Mouse (Mus musculus): ENCODE results near the gene Mcm10. TPM values are rescaled to one million over a fixed set of nuclear protein-coding genes. Genes with fewer than 3 reads are reported as not detected.

Mcm10 gene
- polyA plus RNA-seq, 1 experiment: 2.0 TPM

DNA sequence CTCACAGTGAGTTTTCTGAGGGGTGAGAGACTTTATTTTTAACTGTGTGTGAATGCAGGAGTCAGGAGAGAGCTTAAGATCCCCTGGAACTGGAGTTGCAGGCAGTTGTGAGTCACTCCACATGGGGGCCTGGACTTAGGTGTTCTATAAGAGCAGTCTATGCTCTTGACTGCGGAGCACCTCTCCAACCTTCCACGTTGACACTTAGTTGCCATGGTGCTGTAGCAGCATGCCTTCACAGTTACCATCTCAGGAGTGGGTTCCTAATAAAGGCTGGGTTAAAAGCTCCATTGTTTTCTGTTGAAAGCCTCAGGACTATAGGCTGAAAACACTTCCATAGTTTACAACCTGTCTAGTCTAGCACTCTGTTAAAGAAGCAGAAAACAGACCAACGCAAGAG is 24.8 kb upstream of the Mcm10 start:
- H3K27me3 ChIP-seq (ENCODE audit: control insufficient read depth, insufficient read depth, low read length): no peaks in the 10 kb centered on the region
- DNase-seq: no peak
- peaks cover 18% of the 10 kb centered on the region for H3K4me1 ChIP-seq (ENCODE audit: control insufficient read depth, insufficient read depth, low read length)
- H3K4me3 ChIP-seq (replicated peaks; ENCODE audit: insufficient read depth, low read depth, low read length): no peak overlapping the region
- WGBS: 79% methylated on average over 3 of the region's 3 CpGs
- H3K27ac ChIP-seq (ENCODE audit: insufficient read depth, low read length): no peak overlapping the region
- TF ChIP-seq POLR2A (IDR thresholded peaks at IDR 0.05; ENCODE audit: borderline replicate concordance, insufficient read depth, low read length) (no peak), CTCF (IDR thresholded peaks at IDR 0.05; ENCODE audit: borderline replicate concordance, insufficient read depth, low read depth, low read length) (no peak)

DNA sequence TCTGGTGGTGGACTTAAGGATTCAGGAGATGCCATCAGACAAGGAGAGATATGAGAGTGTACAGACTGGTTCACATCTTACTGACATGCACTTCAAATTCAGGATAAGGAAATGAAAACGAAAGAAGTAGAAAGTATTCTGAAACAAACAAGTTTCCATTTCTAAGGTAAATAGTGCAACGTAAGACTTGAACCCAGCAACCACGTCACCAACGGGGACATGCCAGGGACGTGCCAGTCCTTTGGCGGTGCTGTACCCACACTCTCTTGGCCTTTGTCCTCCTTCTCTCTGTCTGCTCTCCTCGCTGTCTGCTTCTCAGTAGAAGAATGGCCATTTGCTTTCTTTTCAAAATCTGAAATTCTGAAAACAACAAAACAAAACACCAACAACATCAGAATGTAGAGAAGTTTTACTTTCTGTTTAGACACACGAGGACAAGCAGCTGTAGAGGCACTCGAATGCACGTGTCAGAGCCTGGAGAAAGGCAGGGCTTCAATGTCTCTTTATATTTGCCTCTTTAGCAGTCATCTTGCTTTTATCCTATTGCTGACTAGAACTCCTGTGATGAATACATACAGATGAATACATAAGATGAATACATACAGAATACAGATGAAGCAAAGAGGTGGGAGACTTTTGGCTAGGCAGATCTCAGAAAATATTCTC is 24.0 kb upstream of the Mcm10 start:
- WGBS: 92% methylated on average over 10 of the region's 10 CpGs
- DNase-seq: no peak
- Histone ChIP-seq H3K4me1 (ENCODE audit: control insufficient read depth, insufficient read depth, low read length) (peaks cover 18% of the 10 kb centered on the region), H3K27ac (ENCODE audit: insufficient read depth, low read length) (no peak overlapping the region), H3K4me3 (replicated peaks; ENCODE audit: insufficient read depth, low read depth, low read length) (no peak overlapping the region), H3K27me3 (ENCODE audit: control insufficient read depth, insufficient read depth, low read length) (no peaks in the 10 kb centered on the region)
- TF ChIP-seq CTCF (IDR thresholded peaks at IDR 0.05; ENCODE audit: borderline replicate concordance, insufficient read depth, low read depth, low read length): no peak
- no peak for TF ChIP-seq POLR2A (IDR thresholded peaks at IDR 0.05; ENCODE audit: borderline replicate concordance, insufficient read depth, low read length)

DNA sequence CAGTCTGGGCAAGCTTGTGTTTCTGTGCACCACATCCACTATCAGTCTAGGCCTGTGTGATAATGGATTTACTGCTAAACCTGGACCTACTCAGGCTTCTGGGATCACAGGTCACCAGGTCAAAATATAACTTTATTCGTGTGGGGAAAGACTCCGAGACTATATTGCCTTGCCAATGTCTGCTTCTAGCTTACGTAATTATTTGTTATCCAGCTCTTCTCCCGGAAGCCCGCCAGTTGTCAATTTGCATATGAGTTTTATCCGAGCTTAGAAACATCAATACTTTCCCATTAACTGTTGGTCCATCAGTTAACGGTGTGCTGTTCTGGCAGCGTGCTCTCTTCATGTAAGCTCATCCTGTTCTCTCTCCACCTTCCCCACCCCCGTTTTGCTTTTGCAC is 22.6 kb upstream of the Mcm10 start:
- WGBS: 91% methylated on average over 9 of the region's 9 CpGs
- Histone ChIP-seq H3K27me3 (ENCODE audit: control insufficient read depth, insufficient read depth, low read length) (no peaks in the 10 kb centered on the region), H3K4me3 (replicated peaks; ENCODE audit: insufficient read depth, low read depth, low read length) (no peak overlapping the region), H3K27ac (ENCODE audit: insufficient read depth, low read length) (no peak overlapping the region), H3K4me1 (ENCODE audit: control insufficient read depth, insufficient read depth, low read length) (peaks cover 18% of the 10 kb centered on the region)
- DNase-seq: no peak
- TF ChIP-seq CTCF (IDR thresholded peaks at IDR 0.05; ENCODE audit: borderline replicate concordance, insufficient read depth, low read depth, low read length) (no peak), POLR2A (IDR thresholded peaks at IDR 0.05; ENCODE audit: borderline replicate concordance, insufficient read depth, low read length) (no peak)

DNA sequence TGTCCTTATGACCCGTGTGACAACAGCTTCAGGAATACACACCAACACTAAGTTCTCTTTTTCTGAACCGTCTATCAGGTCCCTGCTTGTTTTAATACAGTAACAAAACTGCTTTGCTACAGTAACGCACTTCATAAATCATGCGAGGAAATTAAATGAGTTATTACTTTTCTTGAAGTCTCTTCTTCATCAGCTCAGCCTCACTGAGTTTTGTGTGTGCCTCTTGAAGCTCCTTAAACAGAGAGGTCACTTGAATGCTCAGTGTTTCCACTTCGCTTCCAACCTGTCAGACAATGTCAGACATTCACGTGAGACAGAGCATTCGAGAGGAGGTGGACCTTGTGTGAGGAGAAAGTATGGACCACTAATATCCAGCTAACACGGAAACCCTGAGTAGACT is 22.2 kb upstream of the Mcm10 start:
- Histone ChIP-seq H3K27ac (ENCODE audit: insufficient read depth, low read length) (no peak overlapping the region), H3K27me3 (ENCODE audit: control insufficient read depth, insufficient read depth, low read length) (no peaks in the 10 kb centered on the region), H3K4me3 (replicated peaks; ENCODE audit: insufficient read depth, low read depth, low read length) (no peak overlapping the region), H3K4me1 (ENCODE audit: control insufficient read depth, insufficient read depth, low read length) (peaks cover 17% of the 10 kb centered on the region)
- no peak for DNase-seq
- WGBS: 97% methylated on average over 8 of the region's 8 CpGs
- TF ChIP-seq CTCF (IDR thresholded peaks at IDR 0.05; ENCODE audit: borderline replicate concordance, insufficient read depth, low read depth, low read length): no peak
- no peak for TF ChIP-seq POLR2A (IDR thresholded peaks at IDR 0.05; ENCODE audit: borderline replicate concordance, insufficient read depth, low read length)

DNA sequence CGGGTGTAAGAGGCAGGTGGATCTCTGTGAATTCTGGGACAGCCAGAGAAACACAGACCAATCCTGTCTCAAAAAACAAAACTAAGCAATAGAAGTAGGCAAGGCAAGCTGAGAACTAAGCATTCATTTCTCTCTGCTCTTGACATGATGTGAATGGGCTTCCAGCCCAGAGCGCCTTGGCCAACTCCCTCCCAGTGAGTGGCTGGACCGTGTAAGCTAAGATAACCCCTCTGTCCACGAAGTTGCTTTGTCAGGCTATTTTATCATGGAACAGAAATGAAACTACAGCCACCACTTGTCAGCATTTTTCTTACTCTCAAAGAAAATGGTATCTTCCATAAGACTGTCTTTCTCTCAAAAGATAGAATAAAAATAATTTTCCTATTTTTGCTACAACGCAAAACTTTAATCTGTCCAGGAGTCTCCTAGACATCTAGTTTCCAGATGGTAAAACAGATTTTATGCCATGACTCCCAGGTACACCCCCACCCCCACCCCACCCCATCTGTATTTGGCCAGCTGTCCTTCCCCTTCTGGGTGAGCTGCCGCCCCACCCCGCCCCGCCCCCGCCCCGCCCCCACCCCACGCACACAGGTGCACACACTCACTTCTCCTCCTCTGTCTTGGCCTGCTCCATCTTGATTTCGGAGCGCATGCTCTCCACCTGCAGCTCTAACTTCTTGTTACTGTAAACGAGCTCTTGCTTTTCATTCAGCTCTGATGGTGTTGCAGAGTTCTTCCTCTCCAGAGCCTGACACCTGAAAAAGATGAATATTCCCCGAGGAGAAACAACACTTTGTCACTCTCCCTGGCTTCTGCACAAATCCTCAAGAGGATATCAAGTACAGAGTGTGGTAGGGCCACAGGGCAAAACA is 21.2 kb upstream of the Mcm10 start:
- 49% methylated on average over 15 of the region's 15 CpGs for WGBS
- TF ChIP-seq POLR2A (IDR thresholded peaks at IDR 0.05; ENCODE audit: borderline replicate concordance, insufficient read depth, low read length) (no peak), CTCF (IDR thresholded peaks at IDR 0.05; ENCODE audit: borderline replicate concordance, insufficient read depth, low read depth, low read length) (no peak)
- DNase-seq: no peak
- peaks cover 10% of the 10 kb centered on the region for H3K4me1 ChIP-seq (ENCODE audit: control insufficient read depth, insufficient read depth, low read length)
- no peak overlapping the region for H3K4me3 ChIP-seq (replicated peaks; ENCODE audit: insufficient read depth, low read depth, low read length)
- H3K27ac ChIP-seq (ENCODE audit: insufficient read depth, low read length): no peak overlapping the region
- H3K27me3 ChIP-seq (ENCODE audit: control insufficient read depth, insufficient read depth, low read length): no peaks in the 10 kb centered on the region

DNA sequence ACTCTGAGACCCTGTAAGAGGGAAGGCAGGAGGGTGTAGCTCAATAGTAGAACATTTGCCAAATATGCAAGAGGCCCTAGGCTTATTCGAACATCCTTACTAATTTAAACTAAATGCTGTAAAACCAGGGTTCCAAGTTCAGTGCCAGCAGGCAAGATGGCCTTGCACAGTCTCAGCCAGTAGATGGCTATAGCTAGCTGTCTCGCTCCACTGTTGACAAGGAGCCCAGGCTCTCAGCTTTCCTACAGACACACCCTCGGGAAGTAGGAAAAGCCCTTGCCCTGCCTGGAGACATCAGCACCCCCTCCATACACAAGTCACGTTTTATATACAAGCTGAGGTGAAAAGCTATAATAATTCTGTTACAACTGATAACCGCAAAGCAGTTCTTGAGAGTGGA is 20.1 kb upstream of the Mcm10 start:
- H3K4me3 ChIP-seq (replicated peaks; ENCODE audit: insufficient read depth, low read depth, low read length): no peak overlapping the region
- no peak overlapping the region for H3K27ac ChIP-seq (ENCODE audit: insufficient read depth, low read length)
- WGBS: 76% methylated on average over 5 of the region's 5 CpGs
- TF ChIP-seq CTCF (IDR thresholded peaks at IDR 0.05; ENCODE audit: borderline replicate concordance, insufficient read depth, low read depth, low read length) (no peak), POLR2A (IDR thresholded peaks at IDR 0.05; ENCODE audit: borderline replicate concordance, insufficient read depth, low read length) (no peak)
- H3K27me3 ChIP-seq (ENCODE audit: control insufficient read depth, insufficient read depth, low read length): no peaks in the 10 kb centered on the region
- H3K4me1 ChIP-seq (ENCODE audit: control insufficient read depth, insufficient read depth, low read length): peaks cover 4% of the 10 kb centered on the region
- no peak for DNase-seq

DNA sequence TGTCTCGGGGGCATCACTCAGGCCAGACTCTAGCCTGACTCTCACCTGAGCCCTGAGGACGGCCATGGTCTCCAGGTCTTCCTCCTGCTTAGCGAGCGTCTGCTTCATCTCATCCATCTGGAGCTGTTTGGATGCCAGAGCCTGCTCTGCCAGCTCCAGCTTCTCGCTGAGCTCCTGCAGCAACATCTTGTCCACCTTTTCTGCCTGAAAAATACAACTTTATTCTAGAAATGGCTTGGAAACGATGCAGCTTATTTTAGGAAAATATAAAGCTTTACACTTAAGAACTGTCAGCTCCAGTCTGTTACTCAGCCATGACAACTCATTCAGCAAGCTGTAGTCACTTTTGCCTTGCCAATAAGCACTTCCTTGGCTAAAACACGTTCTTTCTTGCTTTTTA is 18.6 kb upstream of the Mcm10 start:
- H3K27ac ChIP-seq (ENCODE audit: insufficient read depth, low read length): no peak overlapping the region
- no peaks in the 10 kb centered on the region for H3K27me3 ChIP-seq (ENCODE audit: control insufficient read depth, insufficient read depth, low read length)
- 5% methylated on average over 7 of the region's 7 CpGs for WGBS
- no peaks in the 10 kb centered on the region; the same call in 1 of the 2 replicates for H3K4me1 ChIP-seq (ENCODE audit: control insufficient read depth, insufficient read depth, low read length)
- H3K4me3 ChIP-seq (replicated peaks; ENCODE audit: insufficient read depth, low read depth, low read length): no peak overlapping the region
- peak; percentile 65 to 81 for DNase-seq
- TF ChIP-seq POLR2A (IDR thresholded peaks at IDR 0.05; ENCODE audit: borderline replicate concordance, insufficient read depth, low read length) (no peak), CTCF (IDR thresholded peaks at IDR 0.05; ENCODE audit: borderline replicate concordance, insufficient read depth, low read depth, low read length) (no peak)

DNA sequence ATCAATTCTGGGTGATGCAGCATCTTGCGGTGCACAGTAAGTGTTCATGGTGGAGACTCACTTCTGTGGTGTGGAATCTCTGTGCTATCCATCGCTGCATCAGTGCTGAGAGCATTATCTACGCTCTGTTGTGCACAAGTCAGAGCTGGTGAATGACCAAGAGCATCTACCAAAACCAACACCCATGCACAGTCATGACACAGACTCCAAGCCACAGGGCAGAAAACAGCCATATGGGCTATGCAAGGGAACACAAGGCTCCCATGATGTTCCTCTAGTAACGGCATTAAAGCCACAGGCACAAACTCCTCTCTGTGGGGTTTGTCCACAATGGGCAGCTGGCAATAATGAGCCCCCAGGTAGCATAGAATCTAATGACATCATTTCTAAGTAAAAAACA is 17.2 kb upstream of the Mcm10 start:
- Histone ChIP-seq H3K27me3 (ENCODE audit: control insufficient read depth, insufficient read depth, low read length) (no peaks in the 10 kb centered on the region), H3K27ac (ENCODE audit: insufficient read depth, low read length) (no peak overlapping the region), H3K4me1 (ENCODE audit: control insufficient read depth, insufficient read depth, low read length) (no peaks in the 10 kb centered on the region; the same call in 1 of the 2 replicates), H3K4me3 (replicated peaks; ENCODE audit: insufficient read depth, low read depth, low read length) (no peak overlapping the region)
- DNase-seq: no peak
- no peak for TF ChIP-seq POLR2A (IDR thresholded peaks at IDR 0.05; ENCODE audit: borderline replicate concordance, insufficient read depth, low read length)
- no peak for TF ChIP-seq CTCF (IDR thresholded peaks at IDR 0.05; ENCODE audit: borderline replicate concordance, insufficient read depth, low read depth, low read length)
- WGBS: 92% methylated on average over 4 of the region's 4 CpGs
